Mouse (Mus musculus) embryonic facial prominence, embryonic 14.5 days (tissue): Measurements from ENCODE around the gene Fam98a. TPM values are rescaled to one million over a fixed set of nuclear protein-coding genes. Genes with fewer than 3 reads are reported as not detected.

Source experiments
- ATAC-seq: fragments of 200-750 bp; cut with Nextera tagmentation; 2 replicates; pipeline ENCODE4 v1.8.0; 2017; ENCODE audit warnings: low read depth, moderate number of reproducible peaks, moderate TSS enrichment
- DNase-seq: peaks from one replicate; pipeline ENCODE4 v3.0.0-alpha.2; 2015; ENCODE audit warnings: low spot score
- H3K27ac ChIP-seq: fragments of 300-500 bp; sonication (generic); replicated peaks from 2 replicates; pipeline ENCODE4 v1.5.1; 2014; ENCODE audit warnings: low read depth, mild to moderate bottlenecking, low read length, moderate library complexity
- H3K27me3 ChIP-seq: fragments of 300-500 bp; sonication (generic); replicated peaks from 2 replicates; pipeline ENCODE4 v1.6.1; 2014; ENCODE audit warnings: low read length; ENCODE audit not compliant: control insufficient read depth, insufficient read depth
- H3K36me3 ChIP-seq: fragments of 300-500 bp; sonication (generic); 2 replicates; pipeline ENCODE4 v1.6.1; 2014; ENCODE audit warnings: low read length, mixed read lengths; ENCODE audit not compliant: control insufficient read depth, insufficient read depth
- H3K4me1 ChIP-seq: fragments of 300-500 bp; sonication (generic); 2 replicates; pipeline ENCODE4 v1.6.1; 2014; ENCODE audit warnings: antibody characterized with exemption, low read length; ENCODE audit not compliant: control insufficient read depth, insufficient read depth
- H3K4me2 ChIP-seq: fragments of 300-500 bp; sonication (generic); 2 replicates; pipeline ENCODE4 v1.6.1; 2014; ENCODE audit warnings: low read depth, mild to moderate bottlenecking, low read length, moderate library complexity, mixed read lengths
- H3K4me3 ChIP-seq: fragments of 300-500 bp; sonication (generic); 2 replicates; pipeline ENCODE4 v1.5.1; 2014; ENCODE audit warnings: low read depth, mild to moderate bottlenecking, low read length
- H3K9ac ChIP-seq: fragments of 300-500 bp; sonication (generic); 2 replicates; pipeline ENCODE4 v1.6.1; 2014; ENCODE audit warnings: low read depth, mild to moderate bottlenecking, low read length, moderate library complexity, mixed read lengths
- H3K9me3 ChIP-seq: fragments of 300-500 bp; sonication (generic); 2 replicates; pipeline ENCODE4 v1.6.1; 2016; ENCODE audit warnings: low read length; ENCODE audit not compliant: control insufficient read depth
- WGBS: fragments of 180-500 bp; shearing (Covaris S2); extraction: QIAGEN DNeasy Blood & Tissue Kit; methylation state at CpG from one replicate; pipeline ENCODE4 v1.1.7; 2014; 5-methylcytosine and 5-hydroxymethylcytosine counted together
- polyA plus RNA-seq: library from polyadenylated mRNA; unstranded; fragments of >200 nt; fragmentation: Nextera tagmentation; extraction: Ambion mirVana; gene quantifications from 2 replicates; pipeline ENCODE4 v1.2.1, GENCODE M21; 2014

The Fam98a gene
- polyA plus RNA-seq, 1 experiment from 2014 or later: 16.5 TPM

DNA sequence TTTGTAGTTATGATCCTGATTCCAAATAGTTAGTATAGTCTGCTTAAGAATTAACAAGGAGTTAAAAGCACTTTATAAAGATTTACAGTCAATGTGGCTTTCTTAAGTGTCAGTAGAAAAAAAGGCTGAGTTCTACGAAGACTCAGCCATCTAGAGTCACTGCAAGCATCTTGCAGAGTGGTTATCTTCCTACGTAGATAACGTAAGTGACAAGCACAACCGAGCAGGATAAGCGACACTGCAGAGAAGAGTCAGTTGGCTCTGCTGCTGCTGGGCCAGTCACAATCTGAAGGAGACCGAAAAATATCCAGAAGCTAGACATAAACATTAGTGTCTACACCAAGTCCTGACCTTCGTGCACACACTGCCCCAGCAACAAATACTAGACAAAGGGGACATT lies 8.3 kb downstream of the Fam98a start:
- 89% methylated on average over 7 of the region's 7 CpGs for WGBS
- Histone ChIP-seq H3K27ac (no peak overlapping the region), H3K9me3 (no peaks in the 10 kb centered on the region), H3K36me3 (peaks cover 64% of the 10 kb centered on the region), H3K4me1 (0 out of 2 replicates have a peak, but pooled peaks cover 6% of the 10 kb centered on the region), H3K4me3 (no peak overlapping the region), H3K27me3 (no peaks in the 10 kb centered on the region), H3K4me2 (no peak overlapping the region), H3K9ac (no peak overlapping the region)
- DNase-seq (no peak), ATAC-seq (no peak)

DNA sequence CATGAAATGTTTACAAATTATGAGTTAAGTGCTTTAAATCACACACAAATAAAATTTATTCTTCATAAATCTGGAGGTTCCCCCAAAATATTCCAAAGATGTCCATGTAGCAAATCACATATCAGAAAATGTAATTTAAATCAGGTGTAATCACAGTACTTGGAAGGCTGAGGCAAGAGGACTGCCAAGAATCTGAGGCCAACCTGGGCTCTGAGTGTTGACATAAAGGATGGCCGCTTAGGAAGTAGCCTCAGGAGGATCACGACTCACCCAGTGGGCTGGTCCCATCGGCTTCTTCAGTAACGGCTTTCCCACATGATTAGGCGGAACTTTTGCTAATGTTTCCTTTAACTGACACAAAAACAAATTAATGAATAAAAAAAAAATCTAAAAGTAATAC lies 11.9 kb downstream of the Fam98a start:
- WGBS: 69% methylated on average over 5 of the region's 5 CpGs
- no peak overlapping the region for H3K4me3 ChIP-seq
- no peak overlapping the region for H3K9ac ChIP-seq
- H3K4me1 ChIP-seq: no peaks in the 10 kb centered on the region
- H3K9me3 ChIP-seq: no peaks in the 10 kb centered on the region
- no peak overlapping the region for H3K4me2 ChIP-seq
- DNase-seq (no peak), ATAC-seq (no peak)
- peaks cover 51% of the 10 kb centered on the region for H3K36me3 ChIP-seq
- H3K27me3 ChIP-seq: no peaks in the 10 kb centered on the region
- H3K27ac ChIP-seq: no peak overlapping the region

DNA sequence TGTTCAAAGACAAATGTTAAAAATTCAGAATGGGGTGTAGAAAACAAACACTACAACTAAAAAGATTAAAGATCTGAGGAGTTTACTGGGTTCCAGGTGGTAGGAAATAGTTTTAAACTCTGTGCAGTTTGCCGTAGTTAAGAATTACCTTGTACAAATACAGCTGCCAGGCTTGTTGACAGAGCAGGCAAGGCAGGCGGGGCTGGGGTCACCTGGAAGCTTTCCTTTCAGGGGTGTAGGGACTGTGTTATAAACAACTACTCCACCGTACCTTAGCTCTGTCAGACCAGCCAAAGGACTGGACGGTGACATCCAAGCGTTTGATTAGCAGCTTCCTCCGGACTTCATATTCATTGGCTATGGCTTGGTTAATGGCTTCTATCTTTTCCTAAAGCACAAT lies 12.6 kb downstream of the Fam98a start:
- no peaks in the 10 kb centered on the region for H3K9me3 ChIP-seq
- WGBS: 82% methylated on average over 6 of the region's 6 CpGs
- no peak overlapping the region for H3K4me2 ChIP-seq
- H3K4me1 ChIP-seq: no peaks in the 10 kb centered on the region
- no peaks in the 10 kb centered on the region for H3K27me3 ChIP-seq
- H3K27ac ChIP-seq: no peak overlapping the region
- peaks cover 44% of the 10 kb centered on the region for H3K36me3 ChIP-seq
- no peak overlapping the region for H3K4me3 ChIP-seq
- no peak overlapping the region for H3K9ac ChIP-seq
- DNase-seq (no peak), ATAC-seq (no peak)

DNA sequence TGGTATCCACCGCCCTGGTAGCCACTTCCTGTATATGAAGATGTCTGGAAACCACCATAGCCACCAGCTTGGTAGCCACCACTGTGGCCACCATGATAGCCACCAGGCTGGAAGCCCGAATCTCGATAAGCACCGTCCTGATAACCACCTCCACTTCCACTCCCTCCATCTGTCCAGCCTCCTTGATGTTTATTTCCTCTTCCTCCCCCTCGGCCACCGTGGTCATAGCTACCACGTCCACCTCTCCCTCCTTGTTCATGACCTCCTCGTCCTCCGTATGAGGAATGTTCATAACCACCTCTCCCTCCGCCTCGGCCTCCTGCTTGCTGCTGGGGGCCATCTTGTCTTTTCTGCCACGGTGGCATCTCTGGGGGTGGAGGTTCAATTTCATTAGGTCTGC lies 13.3 kb downstream of the Fam98a start:
- H3K27me3 ChIP-seq: no peaks in the 10 kb centered on the region
- H3K27ac ChIP-seq: no peak overlapping the region
- H3K4me1 ChIP-seq: no peaks in the 10 kb centered on the region
- WGBS: 92% methylated on average over 12 of the region's 12 CpGs
- no peak for DNase-seq
- H3K4me3 ChIP-seq: no peak overlapping the region
- H3K9me3 ChIP-seq: no peaks in the 10 kb centered on the region
- H3K4me2 ChIP-seq: no peak overlapping the region
- peaks cover 40% of the 10 kb centered on the region for H3K36me3 ChIP-seq
- no peak overlapping the region for H3K9ac ChIP-seq
- ATAC-seq: no peak

DNA sequence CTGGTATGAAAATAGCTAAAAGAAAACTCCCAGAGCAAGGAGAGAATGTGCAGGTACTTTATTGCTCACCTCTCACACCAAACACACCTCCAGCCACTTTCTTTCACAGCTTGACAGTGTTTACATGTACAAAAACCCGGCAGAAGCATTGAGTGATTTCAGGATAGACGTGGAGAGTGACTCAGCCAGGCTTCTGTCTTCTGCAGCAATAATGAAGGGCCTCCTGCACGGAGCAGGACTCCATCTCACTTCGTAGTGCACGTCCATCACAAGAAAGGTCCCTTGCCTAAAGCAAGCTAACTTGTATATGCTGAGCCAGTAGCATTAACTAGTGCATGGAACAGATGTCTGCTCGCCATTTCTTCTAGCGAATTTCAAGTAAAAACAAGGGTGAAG lies 14.7 kb downstream of the Fam98a start:
- Histone ChIP-seq H3K27ac (no peak overlapping the region), H3K27me3 (no peaks in the 10 kb centered on the region), H3K4me3 (no peak overlapping the region), H3K4me1 (no peaks in the 10 kb centered on the region), H3K9me3 (no peaks in the 10 kb centered on the region), H3K4me2 (no peak overlapping the region), H3K9ac (no peak overlapping the region), H3K36me3 (peaks cover 34% of the 10 kb centered on the region)
- no peak for ATAC-seq
- no peak for DNase-seq
- WGBS: 86% methylated on average over 7 of the region's 7 CpGs

DNA sequence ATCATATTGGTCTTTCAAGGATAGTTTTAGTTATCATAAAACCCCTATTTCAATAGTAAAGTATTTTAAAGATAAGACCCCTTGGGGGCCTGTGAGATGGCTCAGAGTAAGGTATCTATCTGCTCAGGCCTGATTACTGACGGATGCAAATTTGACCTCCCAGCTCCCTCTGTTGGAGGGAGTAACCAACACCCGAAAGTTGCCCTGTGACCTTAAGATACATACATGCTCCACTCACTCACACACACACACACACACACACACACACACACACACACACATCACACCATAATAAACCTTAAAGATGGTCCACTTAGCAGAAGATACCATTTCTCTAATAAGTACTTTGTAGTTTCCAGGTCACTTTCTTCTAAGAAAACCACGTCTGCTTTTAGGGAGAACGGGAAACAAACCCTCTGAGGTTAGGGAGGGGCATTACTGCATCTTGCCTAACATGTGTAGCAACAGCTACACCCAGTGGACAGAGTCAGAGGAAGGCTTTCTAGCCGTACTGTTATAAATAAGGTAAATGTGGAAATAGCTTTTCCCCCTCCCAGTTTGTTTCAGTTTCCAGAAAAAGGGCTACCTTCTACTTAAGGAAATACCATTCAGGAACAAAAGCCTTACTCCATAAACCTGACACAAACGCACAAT lies 15.2 kb downstream of the Fam98a start:
- no peak overlapping the region for H3K4me2 ChIP-seq
- no peak overlapping the region for H3K27ac ChIP-seq
- DNase-seq: peak; percentile 86
- H3K4me1 ChIP-seq: no peaks in the 10 kb centered on the region
- WGBS: 31% methylated on average over 6 of the region's 6 CpGs
- H3K4me3 ChIP-seq: no peak overlapping the region
- peaks cover 31% of the 10 kb centered on the region for H3K36me3 ChIP-seq
- 0 out of 2 replicates have a peak, but pooled peaks have one; percentile 38 for ATAC-seq
- no peak overlapping the region for H3K9ac ChIP-seq
- H3K9me3 ChIP-seq: no peaks in the 10 kb centered on the region
- H3K27me3 ChIP-seq: no peaks in the 10 kb centered on the region

DNA sequence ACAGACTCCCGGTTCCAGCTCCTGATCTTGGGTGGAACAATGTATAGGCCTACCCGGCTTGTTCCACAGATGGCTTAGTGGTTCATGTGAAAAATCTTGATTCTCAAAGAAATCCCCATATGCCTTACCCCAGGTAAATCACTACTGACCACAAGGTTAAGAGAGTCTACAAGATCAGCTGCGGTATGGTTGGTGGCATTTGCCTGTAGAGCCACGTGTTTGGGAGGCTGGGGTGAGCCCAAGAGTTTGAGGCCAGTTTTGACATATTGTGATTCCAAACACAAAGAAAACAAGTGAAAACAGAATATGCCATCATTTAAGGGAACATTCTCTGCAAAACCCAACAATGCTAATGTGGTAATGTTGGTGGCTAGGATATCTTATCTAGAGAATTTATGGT lies 16.1 kb downstream of the Fam98a start:
- ATAC-seq (no peak), DNase-seq (no peak)
- Histone ChIP-seq H3K36me3 (peaks cover 29% of the 10 kb centered on the region), H3K9me3 (no peaks in the 10 kb centered on the region), H3K27me3 (no peaks in the 10 kb centered on the region), H3K4me2 (no peak overlapping the region), H3K4me3 (no peak overlapping the region), H3K4me1 (no peaks in the 10 kb centered on the region), H3K9ac (no peak overlapping the region), H3K27ac (no peak overlapping the region)
- WGBS: 90% methylated on average over 4 of the region's 4 CpGs

DNA sequence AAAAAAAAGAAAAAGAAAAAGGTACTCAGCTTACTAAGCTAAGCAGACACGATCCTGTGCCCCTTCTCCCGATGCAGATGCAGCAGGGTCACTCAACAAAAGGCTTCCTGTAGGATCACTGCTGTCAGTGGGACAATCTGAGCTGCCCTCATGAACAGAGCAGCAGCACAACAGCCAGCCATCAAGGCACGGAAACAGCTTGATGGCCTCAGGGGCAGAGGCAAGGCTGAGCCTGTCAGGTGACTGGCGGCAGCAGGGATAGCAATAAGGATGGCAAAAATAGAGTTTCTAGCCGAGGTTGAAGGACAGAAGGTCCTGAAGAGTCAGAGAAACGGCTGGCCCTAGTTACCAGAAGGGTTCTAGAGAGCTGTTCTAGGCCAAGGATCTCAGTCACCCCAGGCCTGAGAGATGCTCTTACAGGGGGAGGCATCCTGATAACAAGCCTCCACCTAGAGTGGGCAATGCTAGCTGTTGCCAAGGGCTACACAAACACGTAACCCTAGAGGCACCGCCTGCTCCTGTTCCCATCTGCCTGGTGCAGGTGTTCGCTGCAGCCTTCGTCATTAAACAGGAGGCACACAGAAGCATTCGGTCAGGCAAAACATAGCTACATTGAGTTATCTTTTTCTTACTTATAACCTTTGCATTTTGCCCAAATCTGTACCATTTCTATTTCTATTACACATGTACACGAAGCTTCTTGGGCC lies 17.3 kb downstream of the Fam98a start:
- 52% methylated on average over 12 of the region's 12 CpGs for WGBS
- Histone ChIP-seq H3K4me3 (no peak overlapping the region), H3K27me3 (no peaks in the 10 kb centered on the region), H3K9me3 (no peaks in the 10 kb centered on the region), H3K27ac (no peak overlapping the region), H3K4me2 (no peak overlapping the region), H3K4me1 (no peaks in the 10 kb centered on the region), H3K9ac (no peak overlapping the region), H3K36me3 (peaks cover 22% of the 10 kb centered on the region)
- ATAC-seq (0 out of 2 replicates have a peak, but pooled peaks have one; percentile 56), DNase-seq (no peak)
